Mouse (Mus musculus): ENCODE measurements around the gene Cdh20.

- TF ChIP-seq CTCF (conservative IDR thresholded peaks at IDR 0.05; ENCODE audit: insufficient read depth, insufficient read length, low read depth, low read length) (no peak), POLR2A (IDR thresholded peaks at IDR 0.05; ENCODE audit: low read depth, low read length) (no peak)
Measured at GRCm38 (mm10) chr1:104912407-104912806, 144.1 kb downstream of the Cdh20 start.

All from kidney, adult 2 months (tissue).